Mouse (Mus musculus) liver, embryonic 14.5 days (tissue): ENCODE measurements around the gene A630095E13Rik. TPM values are rescaled to one million over a fixed set of nuclear protein-coding genes. Genes with fewer than 3 reads are reported as not detected.
"Not testable (repeated sequence)": the region's sequence is repeated elsewhere in the genome, so short reads cannot be mapped to it uniquely, and the experiment has no call there.

Source experiments
- ATAC-seq: fragments of 200-750 bp; cut with Nextera tagmentation; 2 replicates; pipeline ENCODE4 v1.8.0; 2017; ENCODE audit warnings: moderate number of reproducible peaks, mild to moderate bottlenecking, moderate library complexity; ENCODE audit not compliant: insufficient read depth
- DNase-seq, 3 experiments: peaks; one replicate each; pipeline ENCODE4 v3.0.0-alpha.2; 2012 to 2013; ENCODE audit warnings: low read depth in 3 of 3, low spot score in 3 of 3
- H3K27ac ChIP-seq: fragments of 300-500 bp; sonication (generic); 2 replicates; pipeline ENCODE4 v1.5.1; 2014; ENCODE audit warnings: moderate library complexity, mild to moderate bottlenecking, control low read depth, inconsistent platforms
- H3K27me3 ChIP-seq: fragments of 300-500 bp; sonication (generic); 2 replicates; pipeline ENCODE4 v1.6.1; 2014; ENCODE audit warnings: mild to moderate bottlenecking, low read length, moderate library complexity; ENCODE audit not compliant: control insufficient read depth, insufficient read depth
- H3K36me3 ChIP-seq: fragments of 300-500 bp; sonication (generic); replicated peaks from 2 replicates; pipeline ENCODE4 v1.6.1; 2014; ENCODE audit warnings: low read depth; ENCODE audit not compliant: control insufficient read depth, insufficient read depth
- H3K4me1 ChIP-seq, 2 experiments: fragments of 200-500 bp in 1 of 2; fragments of 300-500 bp in 1 of 2; sonication (generic) in 1 of 2; replicated peaks; 2 replicates each; pipeline ENCODE4 v1.6.1; 2012 to 2014; ENCODE audit warnings: antibody characterized with exemption in 1 of 2, inconsistent platforms in 1 of 2, low read length in 1 of 2; ENCODE audit not compliant: control insufficient read depth in 2 of 2, insufficient read depth in 2 of 2
- H3K4me2 ChIP-seq: fragments of 300-500 bp; sonication (generic); 2 replicates; pipeline ENCODE4 v1.6.1; 2014; ENCODE audit warnings: low read depth, mild to moderate bottlenecking, control low read depth, moderate library complexity
- H3K4me3 ChIP-seq, 2 experiments: fragments of 200-500 bp in 1 of 2; fragments of 300-500 bp in 1 of 2; sonication (generic) in 1 of 2; 2 replicates each; pipeline ENCODE4 v1.5.1; 2012 to 2014; ENCODE audit warnings: low read depth in 2 of 2, low read length in 2 of 2, mild to moderate bottlenecking in 2 of 2, control low read depth in 1 of 2, inconsistent platforms in 1 of 2, moderate library complexity in 1 of 2; ENCODE audit not compliant: insufficient read depth in 1 of 2
- H3K9ac ChIP-seq: fragments of 300-500 bp; sonication (generic); replicated peaks from 2 replicates; pipeline ENCODE4 v1.6.1; 2014; ENCODE audit warnings: mild to moderate bottlenecking, control low read depth, moderate library complexity
- H3K9me3 ChIP-seq: fragments of 300-500 bp; sonication (generic); 2 replicates; pipeline ENCODE4 v1.6.1; 2016; ENCODE audit warnings: low read length, mixed read lengths; ENCODE audit not compliant: control insufficient read depth
- CTCF ChIP-seq: IDR thresholded peaks from 2 replicates; pipeline ENCODE4 v1.5.1; 2016; ENCODE audit warnings: antibody characterized with exemption, low read depth, control low read depth
- EP300 ChIP-seq: IDR thresholded peaks from 2 replicates; pipeline ENCODE4 v1.6.1; 2016; ENCODE audit warnings: antibody characterized with exemption, low read depth
- WGBS: fragments of 180-500 bp; shearing (Covaris S2); extraction: QIAGEN DNeasy Blood & Tissue Kit; methylation state at CpG from one replicate; pipeline ENCODE4 v1.1.7; 2014; ENCODE audit not compliant: insufficient replicate concordance; 5-methylcytosine and 5-hydroxymethylcytosine counted together
- polyA plus RNA-seq, 2 experiments: library from polyadenylated mRNA; depleted of rRNA in 1 of 2; stranded (reverse) in 1 of 2; unstranded in 1 of 2; fragments of >200 nt; fragmentation: Nextera tagmentation in 1 of 2; extraction: Ambion mirVana in 1 of 2; gene quantifications; 2 replicates each; pipeline versions ENCODE4 v1.2.1 to v1.2.3; 2012 to 2014

Gene A630095E13Rik
- not detected in 2 replicates for polyA plus RNA-seq (2012; rRNA removed)
- not detected in 2 replicates for polyA plus RNA-seq (2014; fragmentation: Nextera tagmentation; extraction: Ambion mirVana)

- not testable (repeated sequence) for H3K27me3 ChIP-seq, DNase-seq, H3K36me3 ChIP-seq, H3K4me2 ChIP-seq, H3K4me1 ChIP-seq, H3K27ac ChIP-seq, H3K4me3 ChIP-seq, H3K9ac ChIP-seq, H3K9me3 ChIP-seq, ATAC-seq
- WGBS = 32% methylated on average over 3 of the region's 3 CpGs
Measured at GRCm38 (mm10) chr9:36643276-36643675, at the start of gene A630095E13Rik. Gene A630095E13Rik (minus strand): TSS chr9:36643376.

DNA sequence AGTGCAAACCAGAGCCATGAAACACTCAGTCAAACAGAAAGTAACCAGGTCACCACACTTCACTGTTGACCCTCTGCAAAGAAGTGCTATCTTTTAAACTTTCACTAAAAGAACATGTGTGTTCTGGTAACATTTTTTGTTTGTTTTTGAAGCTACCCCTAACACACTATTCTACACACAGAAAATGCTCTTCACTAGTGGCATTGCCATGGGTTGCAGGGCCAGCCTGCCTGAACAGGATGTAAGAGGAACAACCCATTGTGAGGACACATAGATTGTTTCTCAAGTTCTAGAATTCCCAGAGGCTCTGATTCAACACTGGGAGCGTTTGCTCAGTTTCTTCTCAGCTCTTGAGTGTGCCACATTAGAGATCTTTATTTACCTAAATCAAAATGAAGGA is 49.7 kb upstream of the A630095E13Rik start, which contains the start of gene Acrv1:
Gene Acrv1 (plus strand): TSS at position 301 of the 400 bp plus-strand sequence.
- H3K27me3 ChIP-seq = no peaks in the 10 kb centered on the region
- WGBS = 39% methylated on average over 1 of the region's 1 CpGs
- no peak within 1 kb of the TSS for H3K4me3 ChIP-seq
- H3K9ac ChIP-seq = no peak within 1 kb of the TSS
- no peaks in the 10 kb centered on the region for H3K4me1 ChIP-seq
- no peak within 1 kb of the TSS for H3K27ac ChIP-seq
- H3K36me3 ChIP-seq = no peaks in the 10 kb centered on the region
- no peak within 1 kb of the TSS for H3K4me2 ChIP-seq
- no peak for ATAC-seq
- DNase-seq = no peak
- H3K9me3 ChIP-seq = no peaks in the 10 kb centered on the region
- TF ChIP-seq EP300 = no peak
- no peak for TF ChIP-seq CTCF

- no peaks in the 10 kb centered on the region for H3K4me1 ChIP-seq
- H3K9ac ChIP-seq = no peak overlapping the region
- ATAC-seq = no peak
- H3K36me3 ChIP-seq = no peaks in the 10 kb centered on the region
- H3K27me3 ChIP-seq = no peaks in the 10 kb centered on the region
- no peak for DNase-seq
- no peak overlapping the region for H3K4me2 ChIP-seq
- TF ChIP-seq EP300 (no peak), CTCF (no peak)
- no peak overlapping the region for H3K4me3 ChIP-seq
- no peak overlapping the region for H3K27ac ChIP-seq
- no peaks in the 10 kb centered on the region for H3K9me3 ChIP-seq
Measured at GRCm38 (mm10) chr9:36687329-36687728, 44.2 kb upstream of the A630095E13Rik start.

- no peaks in the 10 kb centered on the region for H3K9me3 ChIP-seq
- 51% methylated on average over 2 of the region's 2 CpGs for WGBS
- H3K4me1 ChIP-seq = no peaks in the 10 kb centered on the region
- DNase-seq (no peak), ATAC-seq (no peak)
- no peak overlapping the region for H3K4me2 ChIP-seq
- no peak overlapping the region for H3K27ac ChIP-seq
- TF ChIP-seq EP300 (no peak), CTCF (no peak)
- no peaks in the 10 kb centered on the region for H3K27me3 ChIP-seq
- no peak overlapping the region for H3K9ac ChIP-seq
- no peak overlapping the region for H3K4me3 ChIP-seq
- H3K36me3 ChIP-seq = no peaks in the 10 kb centered on the region
Measured at GRCm38 (mm10) chr9:36681424-36681823, 38.2 kb upstream of the A630095E13Rik start.

Other genes with a start within 250 kb of the A630095E13Rik start
- not detected in 2 replicates for gene Gm7257, start 211.5 kb downstream of the A630095E13Rik start, polyA plus RNA-seq (2012; rRNA removed)
- not detected in 2 replicates for gene Gm7257, start 211.5 kb downstream of the A630095E13Rik start, polyA plus RNA-seq (2014; fragmentation: Nextera tagmentation; extraction: Ambion mirVana)
- not detected in 2 replicates for gene Gm9513, start 167.7 kb downstream of the A630095E13Rik start, polyA plus RNA-seq (2012; rRNA removed)
- gene Gm9513, start 167.7 kb downstream of the A630095E13Rik start, polyA plus RNA-seq (2014; fragmentation: Nextera tagmentation; extraction: Ambion mirVana) = not detected in 2 replicates
- not detected in 2 replicates for gene Gm5615, start 101.4 kb downstream of the A630095E13Rik start, polyA plus RNA-seq (2012; rRNA removed)
- not detected in 2 replicates for gene Gm5615, start 101.4 kb downstream of the A630095E13Rik start, polyA plus RNA-seq (2014; fragmentation: Nextera tagmentation; extraction: Ambion mirVana)
- gene Gm17689, start 60.7 kb downstream of the A630095E13Rik start, polyA plus RNA-seq (2012; rRNA removed) = not detected in 2 replicates
- not detected in 2 replicates for gene Gm17689, start 60.7 kb downstream of the A630095E13Rik start, polyA plus RNA-seq (2014; fragmentation: Nextera tagmentation; extraction: Ambion mirVana)
- not detected in 2 replicates for gene Acrv1, start 49.8 kb upstream of the A630095E13Rik start, polyA plus RNA-seq (2012; rRNA removed)
- gene Acrv1, start 49.8 kb upstream of the A630095E13Rik start, polyA plus RNA-seq (2014; fragmentation: Nextera tagmentation; extraction: Ambion mirVana) = not detected in 2 replicates
- 5.7 and 8.1 TPM in 2 replicates for gene Chek1, start 83.7 kb upstream of the A630095E13Rik start, polyA plus RNA-seq (2012; rRNA removed)
- 19.7 and 26.9 TPM in 2 replicates for gene Chek1, start 83.7 kb upstream of the A630095E13Rik start, polyA plus RNA-seq (2014; fragmentation: Nextera tagmentation; extraction: Ambion mirVana)
- 49.3 and 73.7 TPM in 2 replicates for gene Stt3a, start 124.3 kb upstream of the A630095E13Rik start, polyA plus RNA-seq (2012; rRNA removed)
- 142 and 144 TPM in 2 replicates for gene Stt3a, start 124.3 kb upstream of the A630095E13Rik start, polyA plus RNA-seq (2014; fragmentation: Nextera tagmentation; extraction: Ambion mirVana)
- gene Ei24, start 154.0 kb upstream of the A630095E13Rik start, polyA plus RNA-seq (2012; rRNA removed) = 16.1 and 17.8 TPM in 2 replicates
- 12.4 and 12.8 TPM in 2 replicates for gene Ei24, start 154.0 kb upstream of the A630095E13Rik start, polyA plus RNA-seq (2014; fragmentation: Nextera tagmentation; extraction: Ambion mirVana)
- 0.12 and 0.26 TPM in 2 replicates for gene Fez1, start 178.5 kb upstream of the A630095E13Rik start, polyA plus RNA-seq (2012; rRNA removed)
- gene Fez1, start 178.5 kb upstream of the A630095E13Rik start, polyA plus RNA-seq (2014; fragmentation: Nextera tagmentation; extraction: Ambion mirVana) = 0.28 TPM in 1 of 2 replicates, not detected in the other